Mouse (Mus musculus) inflammation-experienced regulatory T-cells (primary cell): ENCODE data around the gene Olfr642. TPM values are rescaled to one million over a fixed set of nuclear protein-coding genes. Genes with fewer than 3 reads are reported as not detected.

Experiments
- polyA plus RNA-seq, 2 experiments: library from polyadenylated mRNA; unstranded; fragments of 100-300 nt; shearing (Covaris generic); gene quantifications; one replicate each; pipeline ENCODE4 v1.2.1; 2017

Olfr642 gene
- polyA plus RNA-seq: under 1 TPM in 1 of 2 experiments, not detected in 1; 0.06 TPM

GRCm38 (mm10) chr7:104052566-104052965 is at the start of gene Olfr642:
TSS of gene Olfr642 (minus strand) at chr7:104052666.

GRCm38 (mm10) chr7:104085365-104085764 is 32.9 kb upstream of the Olfr642 start, which contains the start of gene Olfr645:
TSS of gene Olfr645 (minus strand) at chr7:104085465.

DNA sequence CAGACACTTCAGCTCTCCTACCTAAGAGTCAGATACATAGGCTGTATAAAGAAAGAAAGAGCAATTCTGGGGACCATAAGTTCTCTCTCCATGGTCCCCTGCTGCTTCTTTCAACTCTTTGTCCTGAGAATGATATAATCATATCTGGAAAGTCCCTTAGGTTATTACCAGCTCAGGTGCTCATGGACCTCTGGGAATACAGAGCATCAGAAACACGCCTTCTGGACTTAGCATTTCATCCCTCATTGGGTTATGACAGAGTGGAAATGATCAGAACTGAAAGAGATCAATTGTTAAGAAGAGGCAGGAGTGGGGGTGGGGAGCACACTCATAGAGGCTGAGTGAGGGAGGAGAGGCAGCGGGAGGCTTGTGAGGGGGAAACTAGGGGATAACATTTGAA is 19.3 kb upstream of the Olfr642 start, which contains the start of gene Olfr644:
Gene Olfr644 (minus strand): TSS at position 101 of the 400 bp plus-strand sequence.

GRCm38 (mm10) chr7:104061345-104061744 is 8.9 kb upstream of the Olfr642 start, which contains the start of gene 4930516K23Rik:
TSS of gene 4930516K23Rik (minus strand) at chr7:104061445.

GRCm38 (mm10) chr7:104035145-104035544 is 17.3 kb downstream of the Olfr642 start, which contains the start of gene Olfr641:
TSS of gene Olfr641 (plus strand) at chr7:104035445.

GRCm38 (mm10) chr7:104025473-104025872 is 27.0 kb downstream of the Olfr642 start, which contains the start of gene Olfr640:
TSS of gene Olfr640 (minus strand) at chr7:104025573.

GRCm38 (mm10) chr7:104017203-104017602 is 35.3 kb downstream of the Olfr642 start, which contains the start of gene Olfr639:
TSS of gene Olfr639 (minus strand) at chr7:104017303.

DNA sequence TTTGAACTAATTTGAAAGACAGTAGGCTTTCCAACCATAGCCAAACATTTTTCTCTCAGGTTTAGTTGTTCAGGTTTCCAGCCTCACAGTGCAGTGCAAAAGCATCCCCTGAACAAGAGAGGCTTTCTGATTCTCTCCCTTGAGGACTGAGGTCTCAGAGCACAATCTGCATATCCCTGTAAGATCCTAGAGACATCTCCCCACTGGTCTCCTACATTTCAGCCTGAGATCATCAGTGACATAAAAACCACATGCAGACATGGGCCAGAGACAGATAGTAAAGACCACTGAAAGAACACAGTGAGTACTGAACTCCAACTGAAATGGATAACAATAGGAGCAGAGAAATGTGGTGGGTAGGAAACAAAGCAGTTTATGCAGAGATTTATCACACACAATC is 54.0 kb downstream of the Olfr642 start, which contains the start of gene Olfr638:
Gene Olfr638 (plus strand): TSS at position 301 of the 400 bp plus-strand sequence.

Other genes with a start within 250 kb of the Olfr642 start
- gene Hbb-bt, start 238.7 kb downstream of the Olfr642 start, polyA plus RNA-seq: 10 to 100 TPM in 1 of 2 experiments, under 1 TPM in 1; 0.96 to 10.7 TPM
- 10 to 100 TPM; 11.6 to 54.5 TPM for gene Hbb-bs, start 224.6 kb downstream of the Olfr642 start, polyA plus RNA-seq
- gene Hbb-bh2, start 212.1 kb downstream of the Olfr642 start, polyA plus RNA-seq: 1 to 10 TPM in 1 of 2 experiments, under 1 TPM in 1; 0.29 to 2.1 TPM
- 1 to 10 TPM; 1.6 to 7.8 TPM for gene Hbb-bh1, start 209.5 kb downstream of the Olfr642 start, polyA plus RNA-seq
- gene Hbb-y, start 199.4 kb downstream of the Olfr642 start, polyA plus RNA-seq: under 1 TPM in 1 of 2 experiments, not detected in 1; 0.77 TPM
- not detected for gene Olfr66, start 166.4 kb downstream of the Olfr642 start, polyA plus RNA-seq
- under 1 TPM; 0.05 to 0.42 TPM for gene Olfr64, start 158.2 kb downstream of the Olfr642 start, polyA plus RNA-seq
- not detected for gene Olfr65, start 149.2 kb downstream of the Olfr642 start, polyA plus RNA-seq
- not detected for gene Olfr631, start 123.8 kb downstream of the Olfr642 start, polyA plus RNA-seq
- not detected for gene Olfr632, start 118.3 kb downstream of the Olfr642 start, polyA plus RNA-seq
- not detected for gene Olfr633, start 108.2 kb downstream of the Olfr642 start, polyA plus RNA-seq
- gene Olfr635, start 81.5 kb downstream of the Olfr642 start, polyA plus RNA-seq: under 1 TPM; 0.06 to 0.16 TPM
- not detected for gene Olfr638, start 53.9 kb downstream of the Olfr642 start, polyA plus RNA-seq
- gene Olfr639, start 35.4 kb downstream of the Olfr642 start, polyA plus RNA-seq: under 1 TPM; 0.04 to 0.12 TPM
- gene Olfr640, start 27.1 kb downstream of the Olfr642 start, polyA plus RNA-seq: not detected
- not detected for gene Olfr641, start 17.2 kb downstream of the Olfr642 start, polyA plus RNA-seq
- gene 4930516K23Rik, start 8.8 kb upstream of the Olfr642 start, polyA plus RNA-seq: under 1 TPM; 0.05 to 0.47 TPM
- under 1 TPM in 1 of 2 experiments, not detected in 1; 0.17 TPM for gene Olfr644, start 19.2 kb upstream of the Olfr642 start, polyA plus RNA-seq
- gene Olfr645, start 32.8 kb upstream of the Olfr642 start, polyA plus RNA-seq: under 1 TPM in 1 of 2 experiments, not detected in 1; 0.29 TPM
- under 1 TPM in 1 of 2 experiments, not detected in 1; 0.31 TPM for gene Olfr646, start 52.2 kb upstream of the Olfr642 start, polyA plus RNA-seq
- not detected for gene Ubqln5, start 77.2 kb upstream of the Olfr642 start, polyA plus RNA-seq
- gene Olfr643, start 84.7 kb upstream of the Olfr642 start, polyA plus RNA-seq: not detected
- not detected for gene Ubqln3, start 90.6 kb upstream of the Olfr642 start, polyA plus RNA-seq
- not detected for gene Ubqlnl, start 97.9 kb upstream of the Olfr642 start, polyA plus RNA-seq
- under 1 TPM in 1 of 2 experiments, not detected in 1; 0.07 TPM for gene Olfm5, start 112.2 kb upstream of the Olfr642 start, polyA plus RNA-seq
- under 1 TPM in 1 of 2 experiments, not detected in 1; 0.10 TPM for gene Olfr648, start 130.7 kb upstream of the Olfr642 start, polyA plus RNA-seq
- not detected for gene Olfr649, start 143.3 kb upstream of the Olfr642 start, polyA plus RNA-seq
- 1 to 10 TPM; 2.7 to 3.6 TPM for gene Trim6, start 166.1 kb upstream of the Olfr642 start, polyA plus RNA-seq
- gene Trim34a, start 191.8 kb upstream of the Olfr642 start, polyA plus RNA-seq: 10 to 100 TPM; 41.8 to 55.6 TPM
- gene Trim5, start 235.4 kb upstream of the Olfr642 start, polyA plus RNA-seq: 10 to 100 TPM; 25.7 to 25.9 TPM